Mouse (Mus musculus): ENCODE results near the gene 6430548M08Rik. TPM values are rescaled to one million over a fixed set of nuclear protein-coding genes. Genes with fewer than 3 reads are reported as not detected.

The 6430548M08Rik gene
- polyA plus RNA-seq, 1 experiment = 32.6 TPM

GRCm38 (mm10) chr8:120110966-120111365 lies 3.0 kb upstream of the 6430548M08Rik start:
- DNase-seq (ENCODE audit: low read depth) = no peak
- TF ChIP-seq POLR2A (IDR thresholded peaks at IDR 0.05; ENCODE audit: borderline replicate concordance, extremely low read depth, insufficient read depth, insufficient read length, poor library complexity, severe bottlenecking) (no peak), CTCF (IDR thresholded peaks at IDR 0.05; ENCODE audit: borderline replicate concordance, extremely low read depth, insufficient read depth, insufficient read length) (no peak)

GRCm38 (mm10) chr8:120111382-120111781 lies 2.6 kb upstream of the 6430548M08Rik start:
- no peak for TF ChIP-seq CTCF (IDR thresholded peaks at IDR 0.05; ENCODE audit: borderline replicate concordance, extremely low read depth, insufficient read depth, insufficient read length)
- no peak for TF ChIP-seq POLR2A (IDR thresholded peaks at IDR 0.05; ENCODE audit: borderline replicate concordance, extremely low read depth, insufficient read depth, insufficient read length, poor library complexity, severe bottlenecking)

DNA sequence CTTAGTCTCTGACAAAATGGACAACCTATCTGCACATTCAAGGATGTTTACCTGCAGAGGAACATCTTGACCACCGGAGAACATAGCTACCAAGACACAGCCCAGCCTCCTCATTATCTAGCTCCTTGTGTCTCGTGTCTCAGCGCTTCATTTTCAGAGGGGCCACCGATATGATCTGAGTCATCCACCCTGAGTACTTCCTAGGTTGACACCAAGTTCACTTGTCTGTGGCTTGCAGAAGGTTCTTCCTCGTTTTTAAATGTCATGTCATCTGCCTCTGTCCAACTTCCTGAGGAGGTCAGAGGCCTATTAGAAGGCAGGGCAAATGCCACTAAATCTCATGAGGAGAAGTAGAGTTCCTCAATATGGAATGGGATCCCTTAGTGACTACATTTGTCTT lies 1.4 kb upstream of the 6430548M08Rik start:
- DNase-seq (ENCODE audit: low read depth) = no peak
- TF ChIP-seq CTCF (IDR thresholded peaks at IDR 0.05; ENCODE audit: borderline replicate concordance, extremely low read depth, insufficient read depth, insufficient read length) = no peak
- TF ChIP-seq POLR2A (IDR thresholded peaks at IDR 0.05; ENCODE audit: borderline replicate concordance, extremely low read depth, insufficient read depth, insufficient read length, poor library complexity, severe bottlenecking) = no peak

More at GRCm38 (mm10) chr8:120111382-120111781, 2.6 kb upstream of the 6430548M08Rik start:
- no peak for DNase-seq (ENCODE audit: low read depth)

- no peak for DNase-seq (ENCODE audit: low read depth)
These were observed 646 bp upstream of the 6430548M08Rik start for GRCm38 (mm10) chr8:120113306-120113705.

GRCm38 (mm10) chr8:120114315-120114841 lies 426 bp downstream of the 6430548M08Rik start:
- DNase-seq (ENCODE audit: low read depth) = no peak
- TF ChIP-seq POLR2A (IDR thresholded peaks at IDR 0.05; ENCODE audit: borderline replicate concordance, extremely low read depth, insufficient read depth, insufficient read length, poor library complexity, severe bottlenecking) (no peak), CTCF (IDR thresholded peaks at IDR 0.05; ENCODE audit: borderline replicate concordance, extremely low read depth, insufficient read depth, insufficient read length) (no peak)

More at GRCm38 (mm10) chr8:120113306-120113705, 646 bp upstream of the 6430548M08Rik start:
- TF ChIP-seq POLR2A (IDR thresholded peaks at IDR 0.05; ENCODE audit: borderline replicate concordance, extremely low read depth, insufficient read depth, insufficient read length, poor library complexity, severe bottlenecking) = no peak
- no peak for TF ChIP-seq CTCF (IDR thresholded peaks at IDR 0.05; ENCODE audit: borderline replicate concordance, extremely low read depth, insufficient read depth, insufficient read length)

- DNase-seq (ENCODE audit: low read depth) = no peak
- TF ChIP-seq CTCF (IDR thresholded peaks at IDR 0.05; ENCODE audit: borderline replicate concordance, extremely low read depth, insufficient read depth, insufficient read length) (no peak), POLR2A (IDR thresholded peaks at IDR 0.05; ENCODE audit: borderline replicate concordance, extremely low read depth, insufficient read depth, insufficient read length, poor library complexity, severe bottlenecking) (no peak)
These were observed 2.6 kb downstream of the 6430548M08Rik start for GRCm38 (mm10) chr8:120116600-120116999.

- TF ChIP-seq CTCF (IDR thresholded peaks at IDR 0.05; ENCODE audit: borderline replicate concordance, extremely low read depth, insufficient read depth, insufficient read length) (no peak), POLR2A (IDR thresholded peaks at IDR 0.05; ENCODE audit: borderline replicate concordance, extremely low read depth, insufficient read depth, insufficient read length, poor library complexity, severe bottlenecking) (no peak)
- no peak for DNase-seq (ENCODE audit: low read depth)
These were observed 4.2 kb downstream of the 6430548M08Rik start for GRCm38 (mm10) chr8:120118162-120118561.

DNA sequence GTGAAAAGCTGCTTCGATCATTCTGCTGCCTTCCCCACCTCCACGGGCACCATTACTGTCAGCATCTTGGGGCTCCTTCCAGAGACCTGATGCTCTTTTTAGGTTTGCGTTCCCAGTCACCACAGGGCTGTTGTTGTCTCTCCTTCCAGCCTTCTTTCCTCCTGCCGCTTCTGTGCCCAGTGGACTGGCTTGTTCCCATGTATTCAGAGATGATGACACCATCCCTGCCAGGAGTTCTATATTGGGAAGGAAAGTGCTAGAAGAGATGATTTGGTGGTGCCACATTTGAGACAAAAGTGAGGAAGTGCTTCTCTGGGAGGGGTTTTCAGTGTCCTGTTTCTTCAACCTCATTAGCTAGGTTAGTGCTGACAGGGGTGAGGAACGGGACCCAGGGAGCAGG lies 4.9 kb downstream of the 6430548M08Rik start:
- DNase-seq (ENCODE audit: low read depth) = no peak
- no peak for TF ChIP-seq CTCF (IDR thresholded peaks at IDR 0.05; ENCODE audit: borderline replicate concordance, extremely low read depth, insufficient read depth, insufficient read length)
- TF ChIP-seq POLR2A (IDR thresholded peaks at IDR 0.05; ENCODE audit: borderline replicate concordance, extremely low read depth, insufficient read depth, insufficient read length, poor library complexity, severe bottlenecking) = no peak

DNA sequence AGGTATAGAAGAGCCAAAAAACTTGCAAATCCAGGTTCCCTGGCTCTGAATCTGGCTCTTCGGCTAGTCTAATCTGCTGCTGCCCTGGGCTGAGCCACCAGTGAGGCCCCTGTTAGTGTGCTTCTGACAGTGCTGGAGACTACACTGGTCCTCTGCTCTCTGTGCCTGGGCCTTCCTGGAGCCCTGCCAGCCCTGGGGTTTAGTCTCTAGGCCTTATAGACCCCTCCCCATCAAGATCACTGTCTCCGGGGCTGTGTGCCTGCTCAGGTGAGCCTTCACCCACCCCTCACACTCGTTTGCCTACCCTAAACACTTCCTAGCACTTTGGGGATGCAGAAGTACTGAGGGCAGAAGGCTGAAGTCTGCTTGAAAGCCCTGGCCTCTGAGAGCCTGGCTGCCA lies 5.5 kb downstream of the 6430548M08Rik start:
- no peak for DNase-seq (ENCODE audit: low read depth)
- TF ChIP-seq CTCF (IDR thresholded peaks at IDR 0.05; ENCODE audit: borderline replicate concordance, extremely low read depth, insufficient read depth, insufficient read length) (no peak), POLR2A (IDR thresholded peaks at IDR 0.05; ENCODE audit: borderline replicate concordance, extremely low read depth, insufficient read depth, insufficient read length, poor library complexity, severe bottlenecking) (no peak)

DNA sequence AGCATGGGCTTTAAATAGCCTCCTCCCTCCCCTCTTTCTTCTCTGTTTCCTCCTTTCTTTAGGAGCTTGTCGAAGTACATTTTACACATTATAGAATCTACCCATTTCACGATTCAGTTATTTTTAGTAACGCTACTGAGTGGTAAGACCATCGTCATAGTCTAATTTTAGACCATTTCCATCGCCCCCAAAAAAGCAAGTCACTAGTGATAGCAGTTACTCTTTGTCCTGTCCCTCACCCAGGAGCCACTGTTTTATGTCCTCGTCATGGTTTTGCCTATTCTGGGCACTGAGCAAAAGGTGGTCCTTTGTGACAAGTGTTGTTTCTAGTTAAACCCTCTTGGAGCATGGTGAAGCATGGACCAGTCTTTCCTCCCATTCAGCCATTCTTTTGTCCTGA lies 6.0 kb downstream of the 6430548M08Rik start:
- TF ChIP-seq CTCF (IDR thresholded peaks at IDR 0.05; ENCODE audit: borderline replicate concordance, extremely low read depth, insufficient read depth, insufficient read length) (no peak), POLR2A (IDR thresholded peaks at IDR 0.05; ENCODE audit: borderline replicate concordance, extremely low read depth, insufficient read depth, insufficient read length, poor library complexity, severe bottlenecking) (no peak)
- DNase-seq (ENCODE audit: low read depth) = no peak

- TF ChIP-seq CTCF (IDR thresholded peaks at IDR 0.05; ENCODE audit: borderline replicate concordance, extremely low read depth, insufficient read depth, insufficient read length) (no peak), POLR2A (IDR thresholded peaks at IDR 0.05; ENCODE audit: borderline replicate concordance, extremely low read depth, insufficient read depth, insufficient read length, poor library complexity, severe bottlenecking) (no peak)
- DNase-seq (ENCODE audit: low read depth) = no peak
These were observed 7.0 kb downstream of the 6430548M08Rik start for GRCm38 (mm10) chr8:120120951-120121350.

- TF ChIP-seq POLR2A (IDR thresholded peaks at IDR 0.05; ENCODE audit: borderline replicate concordance, extremely low read depth, insufficient read depth, insufficient read length, poor library complexity, severe bottlenecking) = no peak
- no peak for TF ChIP-seq CTCF (IDR thresholded peaks at IDR 0.05; ENCODE audit: borderline replicate concordance, extremely low read depth, insufficient read depth, insufficient read length)
- DNase-seq (ENCODE audit: low read depth) = no peak
These were observed 10.3 kb downstream of the 6430548M08Rik start for GRCm38 (mm10) chr8:120124261-120124660.

All from brain, embryonic 14.5 days (tissue).